Mouse (Mus musculus) gastrocnemius, adult 18-20 months (tissue): ENCODE results near the gene Rnf115. TPM values are rescaled to one million over a fixed set of nuclear protein-coding genes. Genes with fewer than 3 reads are reported as not detected.
"Not testable (repeated sequence)": the region's sequence is repeated elsewhere in the genome, so short reads cannot be mapped to it uniquely, and the experiment has no call there.

Source experiments
- DNase-seq: peaks from one replicate; pipeline ENCODE4 v3.0.0; 2021; ENCODE audit warnings: low spot score
- total RNA-seq, 2 experiments: library from RNA; stranded (reverse); gene quantifications; 2 replicates each; pipeline ENCODE4 v1.2.3; 2021

Gene Rnf115
- total RNA-seq, 2 experiments from 2014 or later, result 55.7 to 103 TPM

DNA sequence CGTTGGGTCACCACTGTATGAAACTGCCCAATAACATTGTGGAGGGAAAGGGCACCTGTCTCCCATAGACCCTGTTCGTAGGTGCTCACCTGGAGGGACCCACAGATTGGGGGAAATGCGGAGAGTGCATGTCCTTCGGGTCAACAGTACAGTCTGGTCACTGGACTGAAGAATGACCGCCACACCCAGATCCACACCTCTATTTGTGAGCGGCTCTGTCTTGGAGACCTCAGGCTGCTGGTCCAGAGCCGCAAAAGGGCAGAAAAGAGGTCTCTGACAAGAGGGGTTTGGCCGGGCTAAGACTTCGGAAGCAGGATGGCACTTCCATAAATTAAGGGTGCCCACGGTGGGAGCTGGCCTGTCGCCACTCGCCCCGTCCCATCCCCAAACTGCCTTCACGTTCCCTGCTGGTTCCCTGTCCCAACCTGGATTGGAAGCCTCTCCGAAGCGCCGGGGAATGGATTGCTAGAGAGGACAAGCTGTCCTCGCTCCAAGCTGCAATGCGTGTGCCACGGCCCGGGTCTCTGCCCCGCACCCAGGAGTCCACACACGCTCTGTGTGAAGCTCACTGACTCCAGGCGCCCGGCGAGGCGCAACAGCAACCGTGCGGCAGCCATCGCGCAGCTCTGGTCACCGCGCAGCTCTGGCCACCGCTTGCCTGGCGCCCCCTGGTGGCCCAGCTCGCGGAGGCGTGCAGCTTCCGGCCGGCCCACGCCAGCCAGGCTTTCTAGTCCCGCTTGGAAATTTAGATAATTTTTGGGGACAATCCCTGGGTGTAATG lies 19.4 kb upstream of the Rnf115 start, which contains the start of gene Nudt17:
Gene Nudt17, minus strand, starts transcription at position 660 of the 781 bp plus-strand sequence.
- DNase-seq, result peak; percentile 71

- no peak for DNase-seq
These were observed 18.8 kb upstream of the Rnf115 start for GRCm38 (mm10) chr3:96708684-96709064.

DNA sequence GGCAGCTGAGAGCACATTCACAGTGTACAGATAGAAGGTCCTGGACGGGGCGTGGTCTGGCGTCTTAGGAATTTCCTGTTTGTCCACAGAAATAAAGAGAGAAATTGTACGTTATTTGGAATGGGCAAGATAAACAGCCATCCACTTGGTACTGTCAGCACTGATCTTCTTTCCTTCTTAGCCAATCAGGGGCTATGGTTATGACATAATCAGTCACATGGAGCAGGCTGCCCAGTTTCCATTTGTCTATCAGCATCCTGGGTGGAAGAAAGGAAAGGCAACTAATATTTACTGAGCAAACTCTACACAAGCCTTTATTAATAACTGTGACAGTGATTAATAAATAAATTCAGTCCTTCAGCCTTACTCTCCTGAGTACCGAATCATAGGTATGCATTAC lies 13.2 kb upstream of the Rnf115 start:
- DNase-seq, result no peak

GRCm38 (mm10) chr3:96715854-96716253 lies 11.6 kb upstream of the Rnf115 start:
- DNase-seq, result no peak

DNA sequence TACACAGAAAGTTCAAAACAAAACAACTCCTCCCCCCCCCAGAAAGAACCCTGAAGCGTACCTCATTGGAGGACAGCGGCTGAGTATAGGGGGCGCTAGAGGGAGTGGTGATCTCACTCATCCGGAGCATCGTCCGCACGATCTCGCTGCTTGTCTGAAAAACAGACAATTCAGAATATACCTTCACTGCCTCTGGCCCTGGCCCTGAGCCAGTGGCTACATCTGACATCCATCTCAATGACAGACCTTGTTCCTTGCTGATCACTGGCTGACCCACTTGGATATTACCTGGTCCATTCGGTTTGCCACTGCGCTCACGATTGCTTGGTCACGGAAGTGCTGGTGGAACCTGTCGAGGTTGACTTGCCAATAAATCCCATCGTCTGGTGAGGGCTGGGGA lies 8.3 kb upstream of the Rnf115 start:
- peak; percentile 26 for DNase-seq

DNA sequence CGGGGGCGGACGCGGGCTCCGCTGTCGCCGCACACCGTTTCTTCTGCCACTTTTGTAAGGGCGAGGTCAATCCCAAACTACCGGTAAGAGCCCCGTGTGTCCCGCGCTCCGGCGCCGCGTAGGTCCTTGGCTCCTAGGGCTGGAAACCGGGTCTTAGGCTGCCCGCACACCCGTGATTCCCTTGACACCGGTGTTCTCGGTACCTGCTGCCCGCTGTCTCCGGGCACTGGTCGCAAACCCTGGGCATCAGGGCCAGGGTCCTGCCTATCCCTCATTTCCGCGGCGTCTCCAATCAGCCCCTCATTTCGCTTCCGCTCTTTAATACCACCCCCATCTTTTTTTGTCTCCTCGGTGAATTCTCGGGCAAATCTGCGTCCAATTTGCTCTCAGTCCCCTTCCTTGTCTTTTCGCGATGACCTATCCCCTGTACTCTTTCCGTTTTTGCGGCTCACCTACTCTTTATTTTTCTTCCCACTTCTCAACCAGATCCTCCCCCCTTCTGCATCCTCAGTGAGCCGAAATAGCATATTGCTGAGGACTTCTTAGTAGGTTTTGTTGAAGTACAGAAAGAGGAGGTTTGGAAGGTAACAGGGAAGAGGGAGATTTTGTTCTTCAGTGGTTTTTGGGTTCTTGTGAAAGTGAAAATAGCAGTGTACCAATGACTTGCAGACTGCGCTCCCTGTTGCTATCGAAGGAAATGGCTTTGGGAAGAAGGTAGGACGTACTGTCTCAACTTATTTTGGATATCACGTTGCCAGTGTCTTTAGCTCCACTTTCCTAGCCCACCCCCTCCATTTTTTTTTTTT lies 567 bp downstream of the Rnf115 start:
- peak; percentile 16 for DNase-seq

DNA sequence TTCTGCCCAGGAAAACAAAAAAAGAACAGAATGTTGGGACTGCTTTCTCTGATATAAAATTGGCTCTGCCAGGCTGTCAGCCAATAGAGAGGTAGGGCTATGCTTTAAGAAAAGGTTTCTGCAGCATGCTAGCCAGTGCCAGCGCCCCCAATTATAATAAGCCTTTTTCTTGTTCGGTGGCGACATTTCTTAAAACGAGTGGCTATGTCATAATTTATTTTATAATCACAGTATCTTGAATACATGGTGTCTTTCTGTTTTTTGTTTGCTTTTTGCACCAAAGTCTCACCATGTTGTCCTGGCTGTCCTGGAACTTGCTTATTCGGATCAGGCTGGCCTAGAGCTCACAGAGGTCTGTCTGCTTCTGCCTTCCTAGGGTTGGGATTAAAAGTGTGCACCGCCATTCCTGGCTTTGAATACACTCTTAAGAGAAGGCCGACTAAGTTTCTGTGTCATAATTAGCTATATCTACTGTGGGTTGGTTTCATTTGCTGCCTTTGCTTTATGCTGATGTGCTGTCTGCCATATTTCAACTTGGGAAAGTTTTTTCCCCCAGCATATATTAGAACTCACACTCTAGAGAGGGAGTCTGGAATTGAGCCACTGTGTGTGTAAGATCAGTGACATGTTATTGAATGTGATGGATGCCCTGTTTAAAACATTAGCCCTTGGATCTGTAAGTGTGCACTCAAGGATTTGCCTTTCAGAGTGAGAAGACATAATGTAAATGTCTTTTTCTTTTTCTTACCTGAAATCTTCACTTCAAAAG lies 1.4 kb downstream of the Rnf115 start:
- DNase-seq, result no peak

- no peak for DNase-seq
These were observed 1.9 kb downstream of the Rnf115 start for GRCm38 (mm10) chr3:96729403-96729784.

DNA sequence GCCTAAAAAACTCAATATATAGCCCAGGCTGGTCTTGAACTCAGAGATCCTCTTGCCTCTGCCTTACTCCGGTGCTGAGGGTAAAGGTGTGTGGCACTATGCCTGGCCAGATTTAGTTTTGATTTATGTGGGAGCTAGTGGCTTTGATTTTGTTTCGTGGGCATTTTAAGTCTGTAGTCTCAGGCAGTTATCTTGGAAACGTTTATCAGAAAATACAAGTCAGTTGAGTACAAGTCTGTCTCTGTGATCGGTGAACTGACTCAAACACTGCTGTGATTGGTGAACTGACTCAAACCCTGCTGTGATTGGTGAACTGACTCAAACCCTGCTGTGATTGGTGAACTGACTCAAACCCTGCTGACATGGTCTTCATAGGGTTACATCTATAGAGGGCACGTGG lies 3.3 kb downstream of the Rnf115 start:
- no peak for DNase-seq

- DNase-seq, result no peak
These were observed 6.5 kb downstream of the Rnf115 start for GRCm38 (mm10) chr3:96733984-96734383.

GRCm38 (mm10) chr3:96735200-96735599 lies 7.7 kb downstream of the Rnf115 start:
- no peak for DNase-seq

DNA sequence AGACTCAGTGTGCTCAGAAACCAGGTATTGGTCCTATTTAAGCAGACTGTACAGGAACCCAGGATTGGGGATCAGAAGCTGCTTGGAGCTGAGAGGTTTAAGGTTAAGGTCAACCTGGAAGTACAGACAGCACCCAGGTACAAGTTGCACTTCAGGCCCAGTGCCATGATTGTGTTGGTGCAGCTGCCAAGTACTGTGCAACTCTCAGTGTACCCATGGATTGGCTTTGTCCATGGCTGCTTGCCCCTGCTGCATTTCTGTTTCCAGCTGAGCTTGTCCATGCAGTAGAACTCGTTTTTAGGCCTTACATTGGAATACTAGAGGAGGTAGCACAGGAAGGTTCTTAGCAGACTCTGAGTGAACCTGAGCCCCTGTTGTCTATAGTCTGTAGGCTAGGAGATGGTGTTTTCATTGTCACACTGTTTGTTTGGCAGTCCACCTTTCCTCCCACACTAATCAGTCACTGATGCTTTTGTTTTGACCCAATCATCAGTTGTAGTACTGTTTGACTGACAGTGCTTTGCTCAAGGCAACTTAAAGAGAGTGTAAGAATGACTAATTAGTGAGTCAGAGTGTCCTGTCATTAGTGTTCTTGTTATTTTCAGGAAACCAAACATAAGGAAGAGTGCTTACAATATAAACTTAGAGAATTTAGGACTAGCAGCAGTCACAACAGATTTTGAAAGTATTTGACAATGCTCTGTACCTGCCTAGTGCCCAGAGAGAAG lies 9.7 kb downstream of the Rnf115 start:
- DNase-seq, result no peak

DNA sequence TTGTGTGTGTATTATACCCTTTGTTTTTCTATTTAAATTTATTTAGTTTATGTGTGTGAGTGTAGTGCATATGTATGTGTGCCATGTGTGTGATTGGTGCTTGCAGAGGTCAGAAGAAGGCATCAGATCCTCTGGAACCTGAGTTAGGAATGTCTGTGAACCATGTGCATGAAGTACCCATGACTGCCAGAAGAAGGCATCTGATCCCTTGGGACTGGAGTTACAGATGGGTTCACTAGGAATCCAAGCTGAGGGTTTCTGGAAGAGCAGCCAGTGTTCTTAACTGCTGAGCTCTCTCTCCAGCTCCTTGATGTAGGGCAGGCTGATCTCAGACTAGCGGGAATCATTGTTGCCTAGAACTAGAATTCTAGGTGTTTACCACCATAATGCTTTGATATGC lies 10.5 kb downstream of the Rnf115 start:
- peak; percentile 56 for DNase-seq

GRCm38 (mm10) chr3:96740279-96740678 lies 12.8 kb downstream of the Rnf115 start:
- not testable (repeated sequence) for DNase-seq

DNA sequence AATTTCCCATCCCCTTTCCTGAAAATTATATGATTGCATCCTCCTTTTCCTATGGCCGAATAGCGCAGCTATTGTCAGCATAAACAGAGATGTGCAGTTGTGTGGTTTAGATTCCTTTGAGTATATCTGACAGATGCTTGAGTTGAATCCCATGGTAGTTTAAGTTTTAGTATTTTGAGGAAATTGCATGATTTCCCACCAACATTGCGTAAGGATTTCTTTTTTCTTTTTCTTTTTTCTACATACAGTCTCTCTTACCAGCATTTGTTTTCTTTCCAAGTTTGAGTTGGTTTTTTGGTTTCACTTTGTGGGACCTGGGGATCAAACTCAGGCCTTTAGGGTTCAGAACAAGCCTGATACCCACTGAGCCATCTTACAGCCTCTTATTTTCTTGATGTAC lies 16.9 kb downstream of the Rnf115 start:
- no peak for DNase-seq

DNA sequence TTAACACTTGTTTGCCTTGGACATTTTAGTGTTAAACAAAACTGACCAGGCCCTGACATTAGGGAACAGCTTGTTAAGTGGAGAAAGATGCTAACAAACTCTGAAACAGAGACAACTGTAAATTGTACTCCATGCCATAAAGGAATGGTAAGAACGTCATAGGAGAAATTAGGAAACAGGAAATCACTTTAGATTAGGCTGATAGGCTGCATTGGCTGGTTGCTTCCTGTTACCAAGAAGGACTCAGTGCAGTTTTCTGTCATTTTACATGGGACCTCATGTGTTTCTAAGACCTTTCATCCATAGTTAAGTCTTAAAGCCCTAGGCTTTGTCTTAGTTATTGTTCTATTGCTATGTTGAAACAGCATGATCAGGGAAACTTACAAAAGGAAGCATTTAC lies 19.4 kb downstream of the Rnf115 start:
- DNase-seq, result no peak

DNA sequence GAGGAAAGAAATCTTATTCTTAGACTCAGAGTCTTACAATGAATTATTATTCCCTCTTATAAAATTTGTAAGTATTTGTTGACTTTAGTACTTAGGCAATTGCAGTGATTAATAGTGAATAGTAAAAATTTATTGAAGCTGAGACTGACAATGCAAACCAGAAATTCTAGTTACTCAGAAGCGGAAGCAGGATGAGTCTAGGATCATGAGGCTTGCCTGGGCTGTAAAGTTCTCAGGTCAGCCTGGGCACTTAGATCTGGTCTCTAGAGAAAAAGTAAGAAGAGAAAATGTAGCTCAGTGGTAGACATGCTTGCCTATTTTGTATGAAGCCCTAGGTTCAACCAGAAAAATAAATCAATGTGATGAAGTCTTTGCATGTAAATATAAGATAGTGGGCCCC lies 28.5 kb downstream of the Rnf115 start:
- no peak for DNase-seq

DNA sequence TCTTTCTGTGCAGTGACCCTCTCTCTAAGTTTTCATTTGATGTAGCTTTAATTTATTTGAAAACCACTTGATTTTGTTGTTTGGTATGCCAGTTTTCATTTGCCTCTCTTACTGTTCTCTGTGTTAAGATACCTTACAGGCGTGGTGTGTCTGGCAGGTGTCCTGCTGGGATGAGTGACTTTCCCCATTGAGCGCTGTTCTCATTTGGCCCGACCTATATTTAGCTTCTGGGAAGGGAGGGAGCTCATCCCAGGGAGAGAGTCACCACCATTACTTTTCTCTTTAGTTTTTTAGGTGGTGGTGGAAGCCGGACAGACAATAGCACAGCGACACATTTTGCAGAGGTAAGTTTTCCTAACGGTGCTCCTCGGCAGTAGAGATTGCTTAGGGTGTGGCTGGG lies 30.2 kb downstream of the Rnf115 start:
- peak; percentile 86 for DNase-seq

GRCm38 (mm10) chr3:96759695-96760094 lies 32.2 kb downstream of the Rnf115 start:
- peak; percentile 55 for DNase-seq

GRCm38 (mm10) chr3:96764528-96764927 lies 37.1 kb downstream of the Rnf115 start:
- no peak for DNase-seq

DNA sequence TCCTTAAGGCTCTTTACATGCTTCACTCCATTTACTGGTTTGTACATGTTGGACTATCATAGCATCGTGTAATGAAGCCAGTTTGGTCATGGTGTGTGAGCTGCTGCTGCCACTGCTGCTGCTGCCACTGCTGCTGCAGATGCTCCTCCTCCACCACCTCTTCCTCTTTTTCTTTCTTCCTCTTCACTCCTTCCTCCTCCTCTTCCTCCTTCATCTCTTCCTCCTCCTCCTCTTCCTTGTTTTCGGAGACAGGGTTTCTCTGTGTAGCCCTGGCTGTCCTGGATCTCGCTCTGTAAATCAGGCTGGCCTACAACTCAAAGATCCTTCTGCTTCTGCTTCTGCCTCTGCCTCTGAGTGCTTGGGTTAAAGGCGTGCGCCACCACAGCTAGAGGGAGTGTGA lies 42.5 kb downstream of the Rnf115 start:
- no peak for DNase-seq
